Mouse (Mus musculus) cerebellum, adult 8-10 months (tissue): ENCODE measurements around the gene Ankrd52.
A peak's percentile ranks its signal among the peaks of the same experiment; 100 is the strongest.

ENCODE experiments used
- DNase-seq: peaks from one replicate; pipeline ENCODE4 v3.0.0; 2022

The Ankrd52 gene

DNA sequence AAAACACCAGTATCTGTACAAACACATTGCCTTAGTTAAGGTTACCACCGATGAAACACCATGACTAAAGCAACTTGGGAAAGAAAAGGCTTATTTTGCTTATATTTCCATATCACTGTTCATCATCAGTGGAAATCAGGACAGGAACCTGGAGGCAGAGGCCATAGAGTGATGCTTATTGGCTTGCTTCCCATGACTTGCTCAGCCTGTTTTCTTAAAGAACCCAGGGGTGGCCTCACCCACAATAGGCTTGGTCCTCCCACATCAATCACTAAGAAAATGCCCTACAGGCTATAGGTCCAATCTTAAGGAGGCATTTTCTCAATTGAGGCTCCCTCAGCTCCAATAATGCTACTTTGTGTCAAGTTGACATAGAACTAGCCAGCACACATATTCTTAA, 65.8 kb downstream of the Ankrd52 start:
- no peak for DNase-seq

DNA sequence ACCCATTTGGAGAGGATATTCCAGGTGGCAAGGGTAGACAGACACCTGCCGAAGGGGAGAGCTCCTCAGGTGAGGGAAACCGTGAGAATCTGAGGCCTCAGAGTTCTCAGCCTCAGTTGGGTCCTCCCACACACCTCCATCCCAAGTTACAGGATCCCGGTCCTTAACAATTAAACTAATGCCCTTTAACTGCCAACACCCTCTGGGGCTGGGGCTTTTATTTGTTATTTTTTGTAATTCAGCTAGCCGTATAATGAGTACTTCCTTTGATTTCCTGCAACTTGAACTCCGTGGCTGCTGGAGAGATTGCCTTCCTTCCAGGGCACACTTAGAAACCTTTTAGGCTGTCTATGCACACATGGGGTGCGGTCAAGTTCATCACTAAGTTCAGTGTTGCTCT, 67.4 kb downstream of the Ankrd52 start:
- DNase-seq, result no peak

DNA sequence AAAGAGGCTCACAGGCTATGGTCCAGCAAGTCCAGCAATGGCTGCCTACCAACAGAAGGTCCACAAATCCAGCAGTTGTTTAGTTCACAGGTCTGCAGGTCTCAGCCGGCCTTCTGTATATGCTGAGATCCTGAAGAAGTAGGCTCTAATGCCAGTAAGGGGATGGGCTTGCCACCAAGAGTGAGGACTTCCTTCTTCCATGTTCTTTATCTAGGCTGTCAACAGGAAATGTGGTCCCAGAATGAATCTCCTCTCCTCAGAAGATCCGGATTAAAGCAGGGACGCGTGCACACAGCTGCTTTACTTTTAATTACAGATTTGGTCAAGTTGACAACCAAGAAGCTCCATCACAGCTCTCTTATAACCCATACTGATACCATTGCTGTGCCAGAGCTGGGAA, 68.5 kb downstream of the Ankrd52 start:
- DNase-seq, result no peak

DNA sequence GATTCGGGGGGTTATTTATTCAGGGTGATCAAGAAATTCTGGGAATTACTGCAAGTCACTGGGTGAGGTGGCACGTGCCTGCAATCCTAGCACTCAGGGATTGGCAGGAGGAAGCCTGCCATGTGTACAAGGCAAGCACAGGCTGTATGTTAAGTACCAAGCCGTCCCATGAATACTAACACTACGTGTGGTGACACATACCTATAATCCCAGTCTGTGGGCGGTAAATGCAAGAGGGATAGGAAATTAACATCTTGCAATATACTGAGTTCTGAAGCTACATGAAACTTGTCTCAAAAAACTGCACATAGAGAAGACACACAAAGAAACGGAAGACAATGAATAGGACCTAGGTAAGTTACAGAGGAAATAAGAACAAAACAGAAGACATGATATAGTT, 74.1 kb downstream of the Ankrd52 start:
- DNase-seq, result no peak

DNA sequence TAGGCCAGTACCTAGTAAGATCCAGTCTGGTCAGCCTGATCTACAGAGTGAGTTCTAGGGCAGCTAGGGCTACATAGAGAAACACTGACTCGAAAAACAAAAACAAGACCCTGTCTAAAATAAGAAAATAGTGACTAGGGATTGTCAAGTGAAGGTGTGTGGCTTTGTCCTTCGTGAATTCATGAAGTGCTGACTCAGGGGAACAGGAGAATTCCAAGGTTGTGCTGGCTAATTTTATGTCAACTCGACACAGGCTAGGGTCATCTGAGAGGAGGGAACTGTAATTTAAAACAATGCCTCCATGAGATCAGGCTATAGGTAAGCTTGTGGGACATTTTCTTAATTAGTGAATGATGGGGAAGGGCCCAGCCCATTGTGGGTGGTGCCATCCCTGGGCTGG, 77.6 kb downstream of the Ankrd52 start:
- DNase-seq, result no peak

DNA sequence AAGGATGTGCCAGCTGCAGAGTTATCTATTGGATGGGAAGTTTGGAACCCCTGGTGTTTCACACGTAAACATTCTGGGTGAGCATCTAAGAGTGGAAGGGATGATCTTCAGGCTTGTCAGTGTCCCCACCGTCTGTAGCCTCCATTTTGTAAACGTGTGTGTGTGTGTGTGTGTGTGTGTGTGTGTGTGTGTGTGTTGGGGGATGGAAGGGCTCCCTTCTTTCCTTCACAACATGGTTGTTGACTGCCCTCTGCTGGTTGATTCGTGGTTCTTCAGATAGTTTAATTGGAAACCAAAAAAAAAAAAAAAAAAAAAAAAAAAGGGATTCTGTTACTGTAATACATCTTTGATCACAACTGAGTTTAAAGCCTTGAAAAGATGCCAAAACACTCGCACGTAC, 78.4 kb downstream of the Ankrd52 start:
- peak; percentile 70 for DNase-seq

DNA sequence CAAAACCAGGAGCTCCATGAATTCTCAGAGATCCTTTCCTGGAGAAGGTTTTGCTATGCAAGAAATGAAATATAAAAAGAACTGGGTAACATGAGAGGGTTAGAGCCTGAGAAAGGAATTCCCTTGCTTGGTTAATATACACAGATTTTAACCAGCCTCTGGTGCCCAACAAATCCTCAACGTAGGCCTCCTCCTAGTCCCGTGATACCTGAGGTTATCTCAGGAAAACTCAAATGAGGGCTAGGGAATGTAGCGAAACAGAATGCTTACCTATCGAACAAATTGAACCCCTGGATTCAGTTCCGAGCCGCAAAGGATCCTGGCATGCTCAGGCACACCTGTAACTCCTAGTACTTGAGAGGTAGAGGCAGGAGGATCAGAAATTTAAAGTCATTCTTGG, 80.8 kb downstream of the Ankrd52 start:
- no peak for DNase-seq
